Mouse (Mus musculus) spleen, adult 2 months (tissue): ENCODE measurements at regions not wholly inside any gene's neighbourhood (a gene's known extent, or its start where the extent isn't known, plus 50 kb on each side); places are given as distances from the start of the nearest gene placed in this dataset.

Experiments
- CTCF ChIP-seq: fragments of 200-500 bp; IDR thresholded peaks from 2 replicates; pipeline ENCODE4 v1.5.1; 2011; ENCODE audit warnings: mild to moderate bottlenecking, inconsistent platforms; ENCODE audit not compliant: insufficient read depth, insufficient read length, insufficient replicate concordance; ENCODE audit errors: extremely low read depth
- POLR2A ChIP-seq: fragments of 200-500 bp; IDR thresholded peaks from 2 replicates; pipeline ENCODE4 v1.6.1; 2011; ENCODE audit warnings: low read depth, low read length, inconsistent platforms

DNA sequence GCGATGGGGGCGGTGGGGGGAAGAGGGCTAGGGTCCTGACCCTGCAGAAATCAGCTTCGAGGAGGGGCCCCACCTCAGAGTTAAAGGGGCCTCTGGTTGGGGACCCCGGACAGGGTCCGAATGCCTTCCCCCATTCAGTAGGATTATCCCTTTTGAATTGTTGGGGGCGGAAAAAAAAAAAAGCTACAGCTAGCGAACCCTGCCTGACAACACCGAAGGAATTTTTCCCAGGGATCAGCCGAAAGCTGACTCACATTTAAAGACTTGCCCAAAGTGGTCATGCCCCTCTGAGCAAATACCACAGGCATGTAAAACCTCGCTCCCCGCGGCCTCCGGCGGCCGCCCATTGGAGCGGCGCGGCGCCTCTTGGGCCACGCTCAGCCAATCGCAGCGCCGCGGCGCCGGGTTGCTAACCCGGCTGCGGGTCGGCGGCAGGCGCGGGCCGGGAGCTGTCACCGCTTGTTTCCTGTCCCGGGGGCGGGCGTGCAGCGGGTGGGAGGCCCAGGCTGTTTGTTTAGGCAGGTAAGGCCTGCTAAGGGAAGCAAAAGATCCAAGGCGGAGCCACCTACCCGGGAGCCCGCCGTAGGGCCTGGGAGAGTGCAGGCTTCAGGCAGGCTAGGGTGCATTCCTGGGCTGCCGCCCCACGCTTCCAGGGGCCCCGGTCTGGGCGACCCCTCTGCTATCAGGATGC, 116.5 kb upstream of the Parp11 start:
- no peak for TF ChIP-seq CTCF
- no peak for TF ChIP-seq POLR2A
